Mouse (Mus musculus): Measurements from ENCODE around the gene Bicral.

- TF ChIP-seq POLR2A (IDR thresholded peaks at IDR 0.05; ENCODE audit: extremely low read depth, insufficient read depth, low read length) (no peak), CTCF (IDR thresholded peaks at IDR 0.05; ENCODE audit: extremely low read depth, insufficient read depth, low read length) (no peak)
Observed at GRCm38 (mm10) chr17:46797386-46797785, 60.9 kb downstream of the Bicral start.
